Mouse (Mus musculus): ENCODE data around the gene Ranbp6.

DNA sequence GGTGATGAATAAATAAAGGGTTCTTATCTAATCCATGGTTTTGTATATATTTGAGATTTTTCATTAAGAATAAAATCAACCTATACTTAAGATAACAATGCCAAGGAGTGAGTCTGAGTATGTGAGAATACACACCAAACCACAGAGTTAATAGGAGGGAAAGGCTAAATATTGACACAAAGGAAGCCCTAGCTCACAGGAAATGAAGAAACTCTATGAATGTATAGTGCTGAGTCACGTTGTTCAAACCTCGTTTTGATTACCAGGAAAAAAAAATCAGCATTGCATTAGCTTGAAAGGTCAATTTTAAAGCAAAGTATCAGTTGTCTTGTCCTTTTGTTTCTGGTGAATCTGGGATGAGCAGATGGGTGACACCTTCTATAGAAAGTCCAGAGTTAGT, 12.2 kb upstream of the Ranbp6 start:
- TF ChIP-seq CTCF (IDR thresholded peaks at IDR 0.05) (no peak), POLR2A (IDR thresholded peaks at IDR 0.05; ENCODE audit: insufficient read depth, low read depth, low read length) (no peak), EP300 (IDR thresholded peaks at IDR 0.05; ENCODE audit: insufficient read depth, low read depth, low read length) (no peak)

All from heart, adult 2 months (tissue).